Mouse (Mus musculus) hindbrain, embryonic 13.5 days (tissue): Measurements from ENCODE around the gene Gm5767. TPM values are rescaled to one million over a fixed set of nuclear protein-coding genes. Genes with fewer than 3 reads are reported as not detected.
"Not testable (repeated sequence)": the region's sequence is repeated elsewhere in the genome, so short reads cannot be mapped to it uniquely, and the experiment has no call there.

Experiments
- ATAC-seq: fragments of 200-750 bp; cut with Nextera tagmentation; 2 replicates; pipeline ENCODE4 v1.8.0; 2017; ENCODE audit warnings: moderate TSS enrichment; ENCODE audit not compliant: low FRiP score
- H3K27ac ChIP-seq: fragments of 300-500 bp; sonication (generic); 2 replicates; pipeline ENCODE4 v1.5.1; 2015; ENCODE audit warnings: inconsistent platforms, mild to moderate bottlenecking, moderate library complexity
- H3K27me3 ChIP-seq: fragments of 300-500 bp; sonication (generic); 2 replicates; pipeline ENCODE4 v1.6.1; 2015; ENCODE audit warnings: mild to moderate bottlenecking, inconsistent platforms
- H3K36me3 ChIP-seq: fragments of 300-500 bp; sonication (generic); 2 replicates; pipeline ENCODE4 v1.6.1; 2015; ENCODE audit warnings: mild to moderate bottlenecking, inconsistent platforms
- H3K4me1 ChIP-seq: fragments of 300-500 bp; sonication (generic); replicated peaks from 2 replicates; pipeline ENCODE4 v1.6.1; 2015; ENCODE audit warnings: inconsistent platforms
- H3K4me2 ChIP-seq: fragments of 300-500 bp; sonication (generic); 2 replicates; pipeline ENCODE4 v1.6.1; 2015; ENCODE audit warnings: inconsistent platforms, mild to moderate bottlenecking, moderate library complexity
- H3K4me3 ChIP-seq: fragments of 300-500 bp; sonication (generic); 2 replicates; pipeline ENCODE4 v1.5.1; 2015; ENCODE audit warnings: mild to moderate bottlenecking, inconsistent platforms
- H3K9ac ChIP-seq: fragments of 300-500 bp; sonication (generic); 2 replicates; pipeline ENCODE4 v1.6.1; 2015; ENCODE audit warnings: mild to moderate bottlenecking, inconsistent platforms
- H3K9me3 ChIP-seq: fragments of 300-500 bp; sonication (generic); 2 replicates; pipeline ENCODE4 v1.6.1; 2016; ENCODE audit warnings: inconsistent platforms
- WGBS: fragments of 180-500 bp; shearing (Covaris S2); methylation state at CpG from one replicate; pipeline ENCODE4 v1.1.7; 2015; 5-methylcytosine and 5-hydroxymethylcytosine counted together
- polyA plus RNA-seq: library from polyadenylated mRNA; unstranded; fragments of >200 nt; fragmentation: Nextera tagmentation; extraction: Ambion mirVana; gene quantifications from 2 replicates; pipeline ENCODE4 v1.2.1, GENCODE M21; 2015

The Gm5767 gene
- polyA plus RNA-seq, 1 experiment from 2014 or later: not detected

DNA sequence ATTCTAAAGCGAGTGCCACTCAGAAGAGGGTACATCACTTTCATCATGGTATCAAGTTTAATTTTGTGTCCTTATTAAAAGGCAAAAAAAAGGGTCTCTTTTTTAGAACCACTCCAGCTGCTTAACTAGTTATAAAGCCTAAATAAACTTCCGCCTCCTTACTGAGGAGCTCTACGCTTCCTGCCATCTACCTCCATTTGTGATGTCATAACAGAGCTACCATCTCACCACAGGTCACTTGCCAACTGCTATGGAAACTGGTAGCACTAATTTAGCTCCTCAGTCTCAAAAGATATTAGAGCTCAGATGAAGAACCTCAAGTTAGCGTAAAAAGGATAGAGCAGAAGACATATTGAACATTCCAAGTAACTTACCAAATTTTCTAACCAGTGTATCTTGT lies 39.9 kb downstream of the Gm5767 start:
- Histone ChIP-seq H3K9ac (no peak overlapping the region), H3K27ac (no peak overlapping the region), H3K4me3 (no peak overlapping the region), H3K27me3 (no peaks in the 10 kb centered on the region), H3K9me3 (no peaks in the 10 kb centered on the region), H3K4me1 (peaks cover 22% of the 10 kb centered on the region), H3K36me3 (peaks cover 10% of the 10 kb centered on the region), H3K4me2 (no peak overlapping the region)
- WGBS: 92% methylated on average over 4 of the region's 4 CpGs
- no peak for ATAC-seq

DNA sequence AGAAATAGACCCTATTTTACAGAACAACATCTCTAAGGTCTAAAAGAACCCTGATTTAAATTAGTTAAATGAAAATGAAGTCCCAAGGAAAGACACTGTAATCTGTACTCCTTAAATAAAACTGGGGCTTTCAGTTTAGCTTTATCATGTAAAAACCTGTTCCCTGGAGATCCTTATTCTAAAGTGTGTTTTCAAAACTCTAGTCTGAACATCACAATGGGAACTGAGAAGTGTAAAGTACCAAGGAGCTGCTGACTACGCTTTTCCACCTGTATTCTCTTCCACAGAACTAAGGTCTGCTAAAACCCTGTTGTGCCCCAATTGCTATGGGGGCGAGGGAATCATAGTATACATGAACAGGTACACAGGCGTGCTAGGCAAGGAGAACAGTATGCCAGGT lies 43.5 kb downstream of the Gm5767 start:
- Histone ChIP-seq H3K4me2 (no peak overlapping the region), H3K36me3 (no peaks in the 10 kb centered on the region), H3K27me3 (no peaks in the 10 kb centered on the region), H3K4me3 (no peak overlapping the region), H3K4me1 (peaks cover 16% of the 10 kb centered on the region), H3K9ac (no peak overlapping the region), H3K9me3 (no peaks in the 10 kb centered on the region), H3K27ac (no peak overlapping the region)
- no peak for ATAC-seq
- 89% methylated on average over 3 of the region's 3 CpGs for WGBS

DNA sequence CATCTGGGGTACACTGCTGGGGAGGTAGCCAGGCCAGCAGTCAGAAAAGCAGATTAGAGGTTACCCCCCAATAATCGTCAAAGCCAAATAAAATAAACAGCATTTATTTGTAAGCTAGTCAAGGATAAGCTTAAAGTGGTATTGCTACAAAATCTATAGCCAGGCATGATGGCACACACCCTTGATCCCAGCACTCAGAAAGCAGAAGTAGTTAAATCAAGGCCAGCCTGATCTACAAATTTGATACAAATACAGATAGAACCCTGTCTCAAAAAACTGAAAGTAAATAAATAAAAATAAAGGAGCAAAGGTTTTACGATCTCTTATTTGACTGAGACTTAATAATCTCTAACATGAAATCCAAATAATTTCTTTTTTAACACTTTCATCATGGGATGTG lies 45.2 kb downstream of the Gm5767 start:
- Histone ChIP-seq H3K27ac (no peak overlapping the region), H3K9me3 (no peaks in the 10 kb centered on the region), H3K4me2 (no peak overlapping the region), H3K4me1 (peaks cover 26% of the 10 kb centered on the region), H3K9ac (no peak overlapping the region), H3K36me3 (no peaks in the 10 kb centered on the region), H3K4me3 (no peak overlapping the region), H3K27me3 (no peaks in the 10 kb centered on the region)
- WGBS: 97% methylated on average over 2 of the region's 2 CpGs
- no peak for ATAC-seq

DNA sequence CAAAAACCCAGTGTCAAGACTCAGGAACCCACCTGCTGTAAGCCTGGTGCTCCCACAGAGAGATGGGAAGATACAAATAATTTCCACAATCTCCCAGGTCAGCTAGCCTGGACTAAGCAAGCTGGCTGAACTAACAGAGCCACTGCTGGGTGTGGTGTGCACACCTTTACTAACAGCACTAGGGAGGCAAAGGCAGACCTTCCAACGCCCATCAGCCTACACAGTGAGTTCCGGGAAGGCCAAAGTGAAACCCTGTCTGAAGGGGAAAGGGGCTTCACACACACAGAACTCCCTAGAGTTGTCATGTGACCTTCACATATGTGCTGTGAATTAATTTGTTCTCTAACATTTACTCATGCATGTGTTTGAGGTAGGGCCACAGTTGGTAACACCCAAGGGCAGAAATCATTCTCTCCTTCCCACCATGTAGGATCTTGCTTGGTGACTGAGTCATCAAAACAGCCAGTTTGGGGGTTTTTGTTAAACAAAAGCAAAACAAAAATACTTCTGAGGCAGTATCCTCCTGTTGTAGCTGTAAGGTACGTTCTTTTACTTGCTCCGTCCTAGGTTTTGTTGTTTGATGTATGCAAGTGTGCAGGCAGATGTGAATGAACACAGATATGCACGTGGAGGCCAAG lies 47.7 kb downstream of the Gm5767 start:
- Histone ChIP-seq H3K27ac (no peak overlapping the region), H3K4me2 (no peak overlapping the region), H3K9me3 (no peaks in the 10 kb centered on the region), H3K27me3 (no peaks in the 10 kb centered on the region), H3K4me1 (peaks cover 38% of the 10 kb centered on the region), H3K4me3 (no peak overlapping the region), H3K9ac (no peak overlapping the region), H3K36me3 (no peaks in the 10 kb centered on the region)
- WGBS: 87% methylated on average over 5 of the region's 5 CpGs
- no peak for ATAC-seq

DNA sequence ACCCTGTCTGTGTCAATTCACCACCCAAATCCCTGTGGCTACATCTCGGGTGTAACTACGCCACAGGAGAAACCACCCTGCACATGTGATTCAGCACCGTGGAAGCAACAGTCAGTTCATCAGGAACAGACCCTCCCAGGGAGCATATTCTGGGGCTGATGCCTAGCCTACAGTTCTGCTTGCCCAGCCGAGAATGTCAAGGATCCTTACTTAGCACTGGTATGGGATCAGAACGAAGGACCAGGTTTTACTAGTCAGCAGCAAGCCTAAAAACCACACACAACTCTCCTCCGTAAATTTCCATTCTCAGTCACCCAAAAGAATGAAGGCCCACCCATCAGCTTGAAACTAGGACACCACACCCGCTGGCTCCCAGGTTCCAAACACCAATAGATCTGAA lies 51.1 kb downstream of the Gm5767 start:
- Histone ChIP-seq H3K4me3 (no peak overlapping the region), H3K27ac (no peak overlapping the region), H3K9me3 (no peaks in the 10 kb centered on the region), H3K4me1 (peaks cover 68% of the 10 kb centered on the region), H3K36me3 (no peaks in the 10 kb centered on the region), H3K9ac (no peak overlapping the region), H3K4me2 (no peak overlapping the region), H3K27me3 (no peaks in the 10 kb centered on the region)
- WGBS: 90% methylated on average over 7 of the region's 7 CpGs
- no peak for ATAC-seq

DNA sequence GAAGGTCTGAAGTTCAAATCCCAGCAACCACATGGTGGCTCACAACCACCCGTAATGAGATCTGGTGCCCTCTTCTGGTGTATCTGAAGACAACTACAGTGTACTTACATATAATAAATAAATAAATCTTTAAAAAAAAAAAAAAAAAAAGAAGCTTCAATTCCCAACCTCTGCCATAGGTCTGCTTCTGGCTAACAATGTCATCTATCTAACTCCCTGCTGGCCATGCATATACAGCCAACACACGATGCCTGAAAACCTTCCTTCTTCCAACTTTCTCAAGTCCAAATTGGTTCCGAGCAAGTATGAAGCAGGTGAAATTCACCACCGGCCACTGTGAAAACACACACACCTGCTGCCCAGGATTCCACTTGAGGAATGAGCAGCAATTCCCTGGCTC lies 51.9 kb downstream of the Gm5767 start:
- H3K27ac ChIP-seq, H3K36me3 ChIP-seq, H3K27me3 ChIP-seq, H3K4me3 ChIP-seq, H3K4me2 ChIP-seq, H3K9me3 ChIP-seq, ATAC-seq, H3K9ac ChIP-seq: not testable (repeated sequence)
- H3K4me1 ChIP-seq: peaks cover 76% of the 10 kb centered on the region
- 95% methylated on average over 4 of the region's 4 CpGs for WGBS

Other genes starting within 250 kb of the Gm5767 start
- gene Mettl22, start 210.0 kb upstream of the Gm5767 start, polyA plus RNA-seq: 34.6 and 34.8 TPM in 2 replicates
- gene Abat, start 167.3 kb upstream of the Gm5767 start, polyA plus RNA-seq: 81.1 and 88.3 TPM in 2 replicates
- 48.3 and 49.3 TPM in 2 replicates for gene Pmm2, start 43.1 kb upstream of the Gm5767 start, polyA plus RNA-seq
- gene Tmem186, start 43.1 kb upstream of the Gm5767 start, polyA plus RNA-seq: 22.0 and 22.2 TPM in 2 replicates
- 242 and 243 TPM in 2 replicates for gene Carhsp1, start 8.6 kb upstream of the Gm5767 start, polyA plus RNA-seq
- 27.8 and 34.1 TPM in 2 replicates for gene Usp7, start 111.5 kb downstream of the Gm5767 start, polyA plus RNA-seq
- gene 1810013L24Rik, start 149.3 kb downstream of the Gm5767 start, polyA plus RNA-seq: 30.6 and 31.3 TPM in 2 replicates